Mouse (Mus musculus): ENCODE results near the gene Cd300c.

DNA sequence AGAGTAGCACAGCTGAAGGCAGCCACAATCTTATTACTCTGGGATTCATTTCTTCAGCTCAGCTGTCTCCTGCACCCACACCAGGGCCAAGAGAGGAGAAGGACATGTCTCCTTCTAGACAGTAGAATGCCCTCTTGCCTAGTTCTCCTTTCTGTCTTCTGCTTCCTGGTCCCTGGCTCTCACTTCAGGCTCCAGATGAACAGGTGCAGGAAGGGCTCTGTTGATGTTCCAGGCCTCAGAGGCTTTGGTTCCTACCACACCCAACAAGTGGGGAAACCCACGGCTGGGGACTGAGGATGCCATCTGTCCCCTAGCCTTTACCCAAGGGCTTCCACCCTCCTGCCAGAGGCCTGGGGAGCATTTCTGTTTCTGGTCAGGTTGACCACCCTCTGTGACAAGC, 8.6 kb downstream of the Cd300c start:
- TF ChIP-seq CTCF (IDR thresholded peaks at IDR 0.05; ENCODE audit: low read depth) (no peak), EP300 (IDR thresholded peaks at IDR 0.05; ENCODE audit: low read depth) (no peak)
